Mouse (Mus musculus) monocyte, adult 2 months (primary cell): ENCODE data around the gene Slc38a4.

Source experiments
- DNase-seq, 2 experiments: peaks; one replicate each; pipeline ENCODE4 v3.0.0; 2022; ENCODE audit warnings: low spot score in 2 of 2, low read depth in 1 of 2

Slc38a4 gene

GRCm38 (mm10) chr15:97054767-97055489, 828 bp downstream of the Slc38a4 start:
- DNase-seq, result no peak

DNA sequence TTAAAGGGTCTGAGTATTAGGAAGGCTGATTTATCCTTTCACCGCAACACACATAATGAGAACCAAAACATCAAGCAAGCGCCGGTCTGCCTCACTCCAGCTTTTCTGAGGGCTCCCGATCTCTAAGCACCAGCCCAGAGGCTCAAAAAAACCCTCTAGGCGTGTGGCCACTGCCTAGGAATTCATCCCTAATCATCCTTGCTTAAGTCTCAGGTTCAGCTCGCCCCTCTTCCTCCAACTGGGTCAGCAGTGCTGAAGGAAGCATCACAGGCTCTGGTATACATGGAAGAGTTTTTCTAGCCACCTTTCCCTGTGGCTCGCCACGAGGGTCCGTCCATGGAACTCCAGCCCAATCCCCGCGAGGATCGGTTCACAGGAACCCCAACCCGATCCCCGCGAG, 1.6 kb downstream of the Slc38a4 start:
- DNase-seq, result no peak

- DNase-seq, result no peak
Observed at GRCm38 (mm10) chr15:97050436-97050835, 5.3 kb downstream of the Slc38a4 start.

GRCm38 (mm10) chr15:97050011-97050410, 5.7 kb downstream of the Slc38a4 start:
- no peak for DNase-seq

DNA sequence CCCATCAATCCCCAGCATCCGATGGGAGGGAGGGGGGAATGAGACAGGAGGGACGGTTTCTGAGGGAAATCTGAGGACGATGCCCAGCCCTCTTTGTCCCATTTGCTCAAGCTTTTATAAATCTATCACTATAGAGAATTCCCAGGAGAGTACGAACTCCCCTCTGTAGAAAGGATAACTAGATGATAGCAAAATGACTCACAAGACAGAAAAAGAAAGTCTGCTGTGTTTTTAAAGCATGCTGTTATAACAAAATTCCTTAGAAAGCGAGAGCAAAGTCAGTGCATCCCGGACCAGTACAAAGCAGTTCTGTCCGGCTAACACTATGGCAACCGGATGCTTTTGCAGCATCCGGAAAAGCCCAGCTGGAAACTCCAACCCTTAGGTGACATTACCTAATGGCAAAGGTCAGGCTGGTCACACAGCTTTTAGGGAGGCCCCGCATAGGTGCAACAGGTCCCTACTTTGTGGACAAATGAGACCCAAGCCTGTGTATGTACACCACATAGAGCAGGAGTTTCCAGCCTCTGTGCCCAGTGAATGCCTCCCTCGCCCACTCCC, 6.4 kb downstream of the Slc38a4 start:
- DNase-seq, result no peak

- no peak for DNase-seq
Observed at GRCm38 (mm10) chr15:97048267-97048666, 7.5 kb downstream of the Slc38a4 start.

DNA sequence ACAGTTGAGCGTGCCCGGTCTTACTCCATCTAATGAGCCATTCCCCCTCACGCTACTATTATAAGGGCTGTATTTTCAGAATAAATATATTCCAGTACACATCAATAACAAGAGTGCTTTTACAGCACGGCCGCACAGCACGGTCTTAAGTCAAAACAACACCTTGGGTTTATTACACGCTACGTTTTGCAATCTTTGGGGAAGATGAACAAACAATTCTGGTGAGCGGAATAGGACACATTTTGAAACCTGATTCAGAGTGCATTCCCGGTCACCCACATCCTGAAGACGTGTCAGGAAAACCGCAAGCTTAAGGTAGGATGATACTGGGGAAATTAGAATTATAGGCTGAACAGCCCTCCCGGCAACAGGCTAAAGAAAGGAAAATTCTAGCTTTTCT, 11.8 kb downstream of the Slc38a4 start:
- no peak for DNase-seq

- no peak for DNase-seq
Observed at GRCm38 (mm10) chr15:97042001-97042491, 13.7 kb downstream of the Slc38a4 start.

DNA sequence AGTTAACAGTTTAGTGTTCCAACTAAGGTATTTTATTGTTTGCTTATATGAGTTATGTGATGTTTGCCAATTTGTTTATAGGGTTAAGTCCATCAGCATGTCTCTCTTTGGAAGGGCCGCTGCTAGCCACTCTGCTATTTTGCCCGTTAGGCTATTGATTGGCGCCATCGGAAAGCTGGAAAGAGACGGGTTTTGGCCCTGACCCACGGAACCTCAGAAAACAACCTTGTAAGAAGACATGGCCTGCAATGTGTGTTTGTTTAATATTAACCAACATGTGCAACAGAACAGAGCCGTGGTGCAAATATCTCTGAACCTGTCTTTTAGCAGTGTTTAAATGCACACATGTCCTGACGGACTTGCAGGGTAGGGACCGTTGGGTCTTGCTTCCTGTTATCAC, 14.6 kb downstream of the Slc38a4 start:
- DNase-seq, result no peak

DNA sequence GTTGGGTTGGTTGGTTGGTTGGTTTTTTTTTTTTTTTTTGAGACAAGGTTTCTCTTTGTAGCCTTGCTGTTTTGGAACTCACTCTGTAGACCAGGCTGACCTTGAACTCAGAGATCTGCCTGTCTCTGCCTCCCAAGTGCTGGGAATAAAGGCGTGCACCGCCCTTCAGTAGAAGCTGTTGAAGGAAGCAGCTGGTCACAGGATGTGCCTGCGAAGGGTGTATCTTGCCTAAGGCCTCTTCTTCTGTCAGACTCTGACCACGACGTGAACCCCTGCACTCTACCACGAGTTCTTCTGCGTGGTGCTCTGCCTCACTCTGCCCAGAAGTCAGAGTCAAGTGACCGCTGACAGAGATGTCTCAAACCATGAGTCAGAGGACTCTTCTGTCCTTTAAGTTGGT, 18.0 kb downstream of the Slc38a4 start:
- DNase-seq, result no peak

GRCm38 (mm10) chr15:97035892-97036291, 19.9 kb downstream of the Slc38a4 start:
- no peak for DNase-seq

DNA sequence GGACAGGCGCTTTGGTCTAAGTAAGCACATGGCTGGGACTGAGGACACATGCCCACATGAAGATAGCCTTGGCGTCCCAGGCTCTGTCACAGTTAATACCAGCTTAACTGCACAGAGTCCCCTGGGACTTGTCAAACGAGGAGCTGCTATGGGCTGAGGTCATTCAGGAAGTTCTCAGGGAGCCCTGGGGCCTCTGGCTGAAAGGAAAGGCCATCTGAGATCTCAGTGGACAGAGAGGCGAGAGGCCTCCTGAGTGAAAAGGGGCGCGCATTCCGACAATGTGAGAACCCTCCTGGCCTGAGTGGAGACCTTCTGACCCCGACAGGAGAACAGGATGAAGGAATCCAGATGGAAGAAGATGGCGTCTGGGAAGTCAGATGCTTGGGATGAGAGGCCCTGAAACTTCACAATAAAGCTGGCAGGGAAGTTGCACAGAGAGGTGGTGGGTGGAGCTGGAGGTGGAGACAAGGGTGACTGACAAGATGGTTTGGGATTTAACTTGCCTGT, 22.2 kb downstream of the Slc38a4 start:
- no peak for DNase-seq

DNA sequence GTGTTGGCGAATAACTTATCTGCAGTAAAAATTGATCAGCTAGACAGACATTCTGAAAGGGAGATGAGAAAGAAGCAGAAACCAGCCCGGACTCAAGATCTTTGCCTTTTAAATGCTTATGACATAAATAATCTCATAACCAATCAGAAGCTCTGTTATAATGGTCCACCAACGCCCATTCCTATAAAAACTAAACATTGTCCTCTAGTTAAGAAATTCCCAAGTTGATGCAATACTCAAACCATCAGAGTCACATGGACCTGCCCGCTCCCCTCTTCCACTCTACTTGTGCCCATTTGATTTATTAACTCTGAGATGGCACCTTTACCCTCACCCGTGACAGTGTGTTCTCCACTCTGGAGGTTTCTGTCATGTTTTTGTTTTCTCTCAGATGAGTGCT, 23.9 kb downstream of the Slc38a4 start:
- DNase-seq, result no peak

DNA sequence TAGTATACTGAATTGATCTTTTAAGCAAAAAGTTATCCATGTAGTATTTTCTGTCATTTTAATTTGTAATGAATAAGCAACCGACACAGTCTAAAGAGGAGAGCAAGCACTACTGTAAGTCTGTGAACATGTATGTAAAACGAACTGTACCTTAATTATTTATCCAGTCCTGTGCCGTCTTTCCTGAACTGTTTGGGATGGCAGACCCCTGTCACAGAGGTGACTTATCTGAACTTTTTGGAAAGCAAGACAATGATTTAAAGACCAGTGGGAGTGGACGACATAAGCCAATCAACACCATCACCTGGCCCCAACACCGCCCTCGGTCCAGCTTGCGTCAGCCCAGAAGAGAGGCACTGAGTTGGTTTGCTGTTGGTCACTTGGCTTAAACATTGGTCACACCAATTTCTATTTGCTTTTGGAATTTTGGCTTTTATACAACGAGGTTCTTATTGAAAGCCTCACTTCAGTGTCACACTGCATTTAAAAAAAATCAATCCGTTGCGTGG, 24.7 kb downstream of the Slc38a4 start:
- no peak for DNase-seq

DNA sequence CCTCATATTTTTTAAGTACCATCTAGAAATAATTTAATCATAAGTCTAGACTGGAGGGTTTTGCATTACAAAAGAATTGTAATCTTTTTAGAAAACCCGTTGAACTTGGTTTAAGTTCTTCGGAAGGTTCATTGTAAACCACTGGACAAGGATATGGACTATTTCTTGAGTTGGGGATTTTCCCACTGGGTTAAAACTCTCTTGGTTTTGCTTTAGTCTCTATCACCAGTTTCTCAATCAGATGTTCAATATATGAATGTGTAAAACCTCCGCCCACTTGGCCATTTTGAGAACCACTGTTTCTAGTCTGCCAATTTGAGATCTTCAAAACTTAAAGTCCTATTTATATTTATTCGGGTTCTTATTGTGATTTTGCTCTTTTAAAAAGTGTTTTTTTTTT, 25.6 kb downstream of the Slc38a4 start:
- no peak for DNase-seq

GRCm38 (mm10) chr15:97029064-97029791, 26.5 kb downstream of the Slc38a4 start:
- DNase-seq, result no peak

DNA sequence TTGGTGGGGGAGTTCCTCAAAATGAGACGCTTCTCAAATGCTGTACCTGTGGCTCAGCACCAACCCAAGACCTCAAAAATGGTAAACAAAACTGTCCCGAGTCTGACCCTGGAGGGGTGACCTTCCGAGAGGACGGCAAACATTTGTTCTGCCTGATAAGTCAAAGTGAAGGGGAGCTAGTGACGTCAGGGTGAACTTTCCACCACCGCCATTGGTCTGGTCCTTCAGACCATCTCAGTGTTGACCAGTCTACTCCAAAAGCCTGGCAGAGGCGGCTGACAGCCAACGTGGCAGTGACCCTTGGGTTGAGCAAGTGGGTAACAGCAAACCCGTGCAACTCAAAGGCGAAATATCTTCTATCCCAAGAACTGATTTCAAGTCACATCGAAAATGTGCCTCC, 27.1 kb downstream of the Slc38a4 start:
- DNase-seq, result no peak

DNA sequence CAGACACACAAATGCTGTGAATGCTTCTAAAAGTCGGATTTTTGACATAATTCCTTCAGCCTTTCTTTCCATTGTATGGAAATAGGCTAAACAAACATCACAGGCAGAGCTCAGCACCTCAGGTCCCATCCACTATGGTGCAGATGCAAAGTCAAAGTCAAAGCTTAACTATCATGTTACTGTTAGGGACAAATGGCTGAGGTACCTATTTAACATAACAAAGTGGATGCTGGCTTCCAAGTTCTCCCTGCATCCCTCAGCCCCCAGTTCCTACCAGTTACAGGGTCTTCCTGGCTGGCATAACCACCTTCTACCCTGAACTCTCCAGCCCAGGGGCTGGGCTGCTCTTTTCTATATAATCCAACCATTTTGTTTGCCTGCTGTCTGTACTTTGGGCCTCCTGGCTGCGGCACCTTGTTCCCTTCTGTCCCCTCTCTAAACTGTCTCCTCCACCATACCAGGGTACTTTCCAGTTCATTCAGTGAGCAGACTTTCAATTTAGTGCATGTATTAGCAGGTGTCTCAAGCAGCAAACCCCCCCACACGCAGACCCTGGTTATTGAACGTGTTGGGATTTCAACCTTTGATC, 27.6 kb downstream of the Slc38a4 start:
- no peak for DNase-seq

GRCm38 (mm10) chr15:97026670-97027069, 29.1 kb downstream of the Slc38a4 start:
- DNase-seq, result no peak

DNA sequence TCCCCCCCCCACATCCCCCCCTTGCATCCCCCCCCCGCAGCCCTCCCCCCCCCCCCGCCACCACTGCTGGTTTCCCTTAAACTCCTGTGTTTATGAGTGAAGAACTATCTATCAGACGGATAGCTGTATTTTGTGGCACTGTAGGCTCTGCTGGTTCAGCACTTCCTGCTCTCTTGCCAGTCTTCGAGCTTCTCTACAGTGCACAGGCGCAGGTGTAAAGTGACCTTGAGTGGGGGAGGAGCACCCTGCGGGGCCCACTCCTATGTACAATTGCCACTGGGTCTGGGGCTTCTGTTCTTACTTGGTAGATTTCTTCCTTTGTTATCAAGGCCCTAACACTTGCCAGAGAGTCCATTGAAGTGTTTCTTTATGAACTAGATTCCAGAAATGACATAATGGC, 33.0 kb downstream of the Slc38a4 start:
- no peak for DNase-seq

DNA sequence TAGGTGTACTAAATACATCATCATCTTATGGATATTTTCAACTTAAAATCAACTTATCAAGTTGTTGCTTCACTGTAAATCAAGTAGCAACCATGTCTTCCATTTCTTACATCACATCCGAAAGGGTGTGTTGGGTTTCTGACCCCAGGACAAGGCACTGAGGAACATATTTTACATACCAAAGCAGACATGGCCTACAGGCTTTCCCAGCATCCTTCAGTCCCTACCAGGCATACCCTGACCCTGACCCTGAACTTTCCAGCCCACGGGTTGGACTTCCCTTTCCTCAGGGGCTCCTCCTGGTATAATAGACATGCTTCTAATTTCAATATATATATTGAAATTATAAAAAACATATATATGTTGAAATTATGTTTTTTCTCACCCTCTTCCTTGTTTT, 33.5 kb downstream of the Slc38a4 start:
- DNase-seq, result no peak

GRCm38 (mm10) chr15:97020221-97020620, 35.5 kb downstream of the Slc38a4 start:
- no peak for DNase-seq
